Mouse (Mus musculus) cerebellum, adult 2 months (tissue): ENCODE results near the gene Spop. TPM values are rescaled to one million over a fixed set of nuclear protein-coding genes. Genes with fewer than 3 reads are reported as not detected.
"Not testable (repeated sequence)": the region's sequence is repeated elsewhere in the genome, so short reads cannot be mapped to it uniquely, and the experiment has no call there.

Source experiments
- DNase-seq, 2 experiments: peaks; one replicate each; pipeline ENCODE4 v3.0.0; 2021
- H3K27ac ChIP-seq: fragments of 200-500 bp; 2 replicates; pipeline ENCODE4 v1.5.1; 2012; ENCODE audit warnings: low read length, control low read depth, inconsistent platforms; ENCODE audit not compliant: insufficient read depth
- H3K27me3 ChIP-seq: fragments of 200-500 bp; 2 replicates; pipeline ENCODE4 v1.6.1; 2012; ENCODE audit warnings: inconsistent platforms, mild to moderate bottlenecking, low read length, moderate library complexity; ENCODE audit not compliant: control insufficient read depth, insufficient read depth
- H3K4me1 ChIP-seq: fragments of 200-500 bp; 2 replicates; pipeline ENCODE4 v1.6.1; 2011; ENCODE audit warnings: low read length; ENCODE audit not compliant: control insufficient read depth, insufficient read depth
- H3K4me3 ChIP-seq: fragments of 200-500 bp; replicated peaks from 2 replicates; pipeline ENCODE3; 2011; ENCODE audit warnings: mild to moderate bottlenecking, low read depth, low read length, control low read depth; ENCODE audit not compliant: insufficient read depth
- CTCF ChIP-seq: fragments of 200-500 bp; IDR thresholded peaks from 2 replicates; pipeline ENCODE4 v1.5.1; 2011; ENCODE audit warnings: low read depth, mild to moderate bottlenecking, control low read depth, low read length, moderate library complexity, borderline replicate concordance; ENCODE audit not compliant: insufficient read depth
- POLR2A ChIP-seq: fragments of 200-500 bp; IDR thresholded peaks from 2 replicates; pipeline ENCODE4 v1.6.1; 2011; ENCODE audit warnings: low read length, control low read depth, borderline replicate concordance; ENCODE audit not compliant: insufficient read depth
- whole genome bisulfite sequencing: fragments of 180-500 bp; shearing (Covaris S2); methylation state at CpG from one replicate; pipeline ENCODE4 v1.1.7; 2018; 5-methylcytosine and 5-hydroxymethylcytosine counted together
- polyA plus RNA-seq: library from polyadenylated mRNA; depleted of rRNA; stranded (reverse); fragments of >200 nt; gene quantifications from 2 replicates; pipeline ENCODE4 v1.2.3, GENCODE M21; 2012

Spop gene
- polyA plus RNA-seq, 1 experiment, result 149 TPM

- no peak overlapping the region for H3K4me3 ChIP-seq
- 33% methylated on average over 3 of the region's 3 CpGs for WGBS
- H3K4me1 ChIP-seq, result peaks cover 15% of the 10 kb centered on the region
- H3K27ac ChIP-seq, result no peak overlapping the region
- H3K27me3 ChIP-seq, result no peaks in the 10 kb centered on the region
- no peak for DNase-seq
- TF ChIP-seq CTCF (no peak), POLR2A (no peak)
These were observed 80.5 kb downstream of the Spop start for GRCm38 (mm10) chr11:95494374-95494773.

GRCm38 (mm10) chr11:95495883-95496282 is 82.0 kb downstream of the Spop start:
- no peak for DNase-seq
- TF ChIP-seq POLR2A, result no peak
- no peak for TF ChIP-seq CTCF
- H3K4me3 ChIP-seq, result no peak overlapping the region
- H3K4me1 ChIP-seq, result peaks cover 20% of the 10 kb centered on the region
- no peak overlapping the region for H3K27ac ChIP-seq
- no peaks in the 10 kb centered on the region for H3K27me3 ChIP-seq
- 89% methylated on average over 9 of the region's 9 CpGs for WGBS

GRCm38 (mm10) chr11:95497921-95498320 is 84.0 kb downstream of the Spop start:
- Histone ChIP-seq H3K4me3 (no peak overlapping the region), H3K4me1 (peaks cover 24% of the 10 kb centered on the region), H3K27me3 (no peaks in the 10 kb centered on the region), H3K27ac (no peak overlapping the region)
- TF ChIP-seq CTCF (no peak), POLR2A (no peak)
- WGBS, result 79% methylated on average over 5 of the region's 5 CpGs
- no peak for DNase-seq

GRCm38 (mm10) chr11:95500412-95500811 is 86.5 kb downstream of the Spop start:
- Histone ChIP-seq H3K27me3 (no peaks in the 10 kb centered on the region), H3K4me3 (no peak overlapping the region), H3K27ac (peak overlapping the region; percentile 54), H3K4me1 (peaks cover 19% of the 10 kb centered on the region)
- peak in 1 of 2 experiments; percentile 20 for DNase-seq
- WGBS, result 20% methylated on average over 4 of the region's 4 CpGs
- TF ChIP-seq CTCF (no peak), POLR2A (no peak)

- Histone ChIP-seq H3K27me3 (no peaks in the 10 kb centered on the region), H3K4me1 (peaks cover 19% of the 10 kb centered on the region), H3K4me3 (no peak overlapping the region), H3K27ac (peak overlapping the region; percentile 54; the same call in 1 of the 2 replicates)
- WGBS, result 2% methylated on average over 3 of the region's 3 CpGs
- no peak for TF ChIP-seq CTCF
- TF ChIP-seq POLR2A, result no peak
- peak; percentile 41 to 65 for DNase-seq
These were observed 87.0 kb downstream of the Spop start for GRCm38 (mm10) chr11:95500836-95501235.

GRCm38 (mm10) chr11:95501826-95502225 is 87.9 kb downstream of the Spop start:
- H3K27me3 ChIP-seq, H3K27ac ChIP-seq, DNase-seq, H3K4me3 ChIP-seq: not testable (repeated sequence)
- H3K4me1 ChIP-seq, result peaks cover 19% of the 10 kb centered on the region
- 94% methylated on average over 8 of the region's 8 CpGs for WGBS

- H3K27me3 ChIP-seq, result no peaks in the 10 kb centered on the region
- peak in 1 of 2 experiments; percentile 26 for DNase-seq
- no peak for TF ChIP-seq POLR2A
- TF ChIP-seq CTCF, result no peak
- no peak overlapping the region for H3K4me3 ChIP-seq
- H3K4me1 ChIP-seq, result peaks cover 23% of the 10 kb centered on the region
- 15% methylated on average over 10 of the region's 10 CpGs for WGBS
- 0 out of 2 replicates have a peak overlapping the region, but pooled peaks have one; percentile 19 for H3K27ac ChIP-seq
These were observed 89.8 kb downstream of the Spop start for GRCm38 (mm10) chr11:95503581-95504180.

GRCm38 (mm10) chr11:95504271-95504731 is 90.4 kb downstream of the Spop start:
- peak in 1 of 2 experiments; percentile 27 for DNase-seq
- 0 out of 2 replicates have a peak overlapping the region, but pooled peaks have one; percentile 19 for H3K27ac ChIP-seq
- H3K4me3 ChIP-seq, result no peak overlapping the region
- no peaks in the 10 kb centered on the region for H3K27me3 ChIP-seq
- H3K4me1 ChIP-seq, result peaks cover 23% of the 10 kb centered on the region
- 15% methylated on average over 6 of the region's 6 CpGs for WGBS
- TF ChIP-seq POLR2A (no peak), CTCF (no peak)
